Mouse (Mus musculus): Measurements from ENCODE around the gene Olfr822.
"Not testable (repeated sequence)": the region's sequence is repeated elsewhere in the genome, so short reads cannot be mapped to it uniquely, and the experiment has no call there.

Gene Olfr822

GRCm38 (mm10) chr10:130070910-130071309 lies at the start of gene Olfr822:
Gene Olfr822, plus strand, starts transcription at chr10:130071210.
- no peak for DNase-seq (ENCODE audit: low spot score)

DNA sequence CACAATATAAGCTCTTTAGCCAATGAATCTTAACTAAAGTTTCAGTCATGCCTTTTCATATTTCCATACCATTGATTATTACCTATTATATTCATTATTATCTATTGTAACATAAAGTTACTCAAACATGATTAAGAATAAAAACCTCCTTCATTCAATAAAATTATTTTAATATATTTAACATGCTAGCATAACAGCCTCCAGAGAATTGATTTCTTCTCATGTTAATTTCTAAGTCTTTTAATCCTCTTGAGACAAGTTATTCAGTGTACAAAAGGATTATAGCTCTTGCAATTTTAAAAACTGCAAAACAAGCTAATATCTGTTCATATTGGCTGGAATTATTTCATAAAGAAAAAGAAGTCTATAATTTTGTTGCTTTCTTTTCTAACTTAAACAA lies 41.0 kb upstream of the Olfr822 start, which contains the start of gene Olfr821:
Gene Olfr821 (plus strand): TSS at position 301 of the 400 bp plus-strand sequence.
- no peak for DNase-seq (ENCODE audit: low spot score)

DNA sequence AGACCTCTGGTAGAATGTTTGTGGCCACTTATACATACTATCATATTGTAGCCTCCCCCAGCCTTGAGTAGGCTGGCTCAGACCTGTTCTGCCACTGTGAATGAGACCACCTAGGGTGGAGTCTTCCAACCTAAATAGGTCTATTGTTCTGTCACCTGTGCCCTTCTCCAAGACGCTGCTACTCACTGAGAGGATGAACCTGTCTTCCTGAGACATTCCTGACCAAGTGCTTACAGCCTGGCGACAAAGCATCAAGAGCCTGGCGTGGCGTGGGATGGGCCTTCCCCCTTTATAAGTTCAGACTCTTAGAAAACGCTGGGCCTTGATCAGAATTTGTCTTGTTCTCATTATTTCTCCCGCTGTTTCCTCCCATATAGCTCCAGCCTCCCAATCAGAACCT lies 33.9 kb upstream of the Olfr822 start:
- DNase-seq (ENCODE audit: low spot score): no peak

- DNase-seq (ENCODE audit: low spot score): no peak
These were observed 21.9 kb downstream of the Olfr822 start for GRCm38 (mm10) chr10:130092838-130093440.

DNA sequence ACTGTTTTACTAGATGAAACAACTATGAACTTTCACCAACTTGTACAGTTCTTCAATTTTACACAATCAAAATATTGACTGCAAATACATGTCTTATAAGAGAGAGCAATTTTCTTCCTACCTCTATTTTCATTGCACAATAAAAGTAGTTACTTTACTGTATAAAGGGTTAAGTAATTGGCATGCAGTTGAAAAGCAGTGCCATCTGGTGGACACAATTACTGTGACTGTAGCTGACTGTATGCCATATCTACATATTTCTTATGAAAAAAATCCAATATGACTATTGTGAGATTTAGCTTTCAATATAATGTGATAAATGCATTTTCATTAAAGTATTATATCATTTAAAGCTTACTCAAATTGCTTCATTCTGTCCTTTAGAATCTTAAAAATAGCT lies 25.1 kb downstream of the Olfr822 start:
- no peak for DNase-seq (ENCODE audit: low spot score)

- not testable (repeated sequence) for DNase-seq (ENCODE audit: low spot score)
These were observed 44.3 kb downstream of the Olfr822 start, which contains the start of gene Olfr823 for GRCm38 (mm10) chr10:130115283-130115682. Gene Olfr823, minus strand, starts transcription at chr10:130115383.

- DNase-seq (ENCODE audit: low spot score): not testable (repeated sequence)
These were observed 45.0 kb downstream of the Olfr822 start for GRCm38 (mm10) chr10:130116045-130116444.
